Mouse (Mus musculus): ENCODE data around the gene Gbp7. TPM values are rescaled to one million over a fixed set of nuclear protein-coding genes. Genes with fewer than 3 reads are reported as not detected.

The Gbp7 gene
- 1.3 and 1.5 TPM in 2 replicates for polyA plus RNA-seq (2012; rRNA removed)

DNA sequence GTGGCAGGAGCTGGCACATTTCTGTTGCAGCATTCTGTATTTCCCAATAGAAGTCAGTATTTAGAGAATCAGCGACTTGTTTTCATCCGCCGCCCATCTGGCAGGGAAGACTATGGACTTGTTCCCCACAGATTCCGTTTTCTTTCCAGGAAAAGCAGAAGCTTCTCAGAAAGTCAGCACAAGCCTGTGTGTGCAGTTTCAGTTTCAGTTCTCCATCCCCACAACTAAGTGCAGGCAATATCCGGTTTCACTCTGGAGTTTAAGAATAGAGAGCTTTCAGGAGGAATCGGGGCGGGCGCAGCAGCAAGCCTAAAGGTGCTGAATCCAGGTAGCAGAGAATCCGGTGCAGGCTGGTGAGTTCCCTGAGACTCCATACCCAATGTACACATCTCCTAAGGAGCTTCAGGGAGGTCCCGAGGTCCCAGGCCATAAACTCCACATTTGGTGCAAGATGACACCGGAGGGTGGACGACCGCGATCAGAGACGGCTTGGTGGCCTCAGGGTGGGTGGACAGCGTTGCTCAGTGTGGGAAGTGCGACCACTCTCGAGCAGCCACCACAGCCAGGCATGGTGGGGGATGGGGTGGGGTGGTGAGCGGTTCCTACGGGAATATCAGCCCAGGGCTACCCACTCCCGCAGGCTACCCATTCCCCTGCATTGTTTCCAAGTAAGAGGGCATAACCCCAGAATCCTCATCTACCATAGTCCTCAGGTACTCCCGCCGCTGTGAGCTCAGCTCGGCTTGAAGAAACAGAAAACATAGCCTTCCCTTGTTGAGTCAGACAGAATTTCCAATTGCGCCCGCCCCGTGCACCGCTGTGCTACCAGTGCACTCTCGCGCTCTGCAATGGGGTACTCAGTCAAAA, at the start of gene Gbp7:
Gene Gbp7 (plus strand): TSS at position 256 of the 867 bp plus-strand sequence.

DNA sequence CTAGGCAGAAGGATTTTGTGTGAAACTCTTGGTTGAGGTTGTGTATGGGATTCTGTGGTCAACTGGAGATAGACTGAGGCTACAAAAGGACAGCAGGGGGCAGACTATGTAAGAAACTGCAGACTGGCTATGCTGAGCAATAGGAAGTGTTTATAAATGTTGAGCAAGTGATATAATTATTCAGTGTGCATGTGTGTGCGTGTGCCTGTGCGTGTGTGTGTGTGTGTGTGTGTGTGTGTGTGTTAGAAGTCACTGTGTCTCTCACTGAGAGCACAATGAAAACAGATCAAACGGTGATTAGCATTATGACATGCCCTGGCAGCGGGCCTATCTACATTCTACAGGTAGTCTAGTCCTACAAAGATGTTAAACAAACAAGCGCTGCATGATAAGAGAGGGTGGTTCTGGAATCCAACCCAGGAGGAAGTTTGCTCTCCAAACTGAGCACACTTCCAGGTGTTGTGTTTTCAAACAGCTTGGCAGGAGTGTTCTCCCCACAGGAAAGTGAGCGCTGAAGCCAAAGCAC, 36.5 kb upstream of the Gbp7 start, which contains the start of gene Gbp5:
Gene Gbp5 (plus strand): TSS at position 443 of the 526 bp plus-strand sequence.

DNA sequence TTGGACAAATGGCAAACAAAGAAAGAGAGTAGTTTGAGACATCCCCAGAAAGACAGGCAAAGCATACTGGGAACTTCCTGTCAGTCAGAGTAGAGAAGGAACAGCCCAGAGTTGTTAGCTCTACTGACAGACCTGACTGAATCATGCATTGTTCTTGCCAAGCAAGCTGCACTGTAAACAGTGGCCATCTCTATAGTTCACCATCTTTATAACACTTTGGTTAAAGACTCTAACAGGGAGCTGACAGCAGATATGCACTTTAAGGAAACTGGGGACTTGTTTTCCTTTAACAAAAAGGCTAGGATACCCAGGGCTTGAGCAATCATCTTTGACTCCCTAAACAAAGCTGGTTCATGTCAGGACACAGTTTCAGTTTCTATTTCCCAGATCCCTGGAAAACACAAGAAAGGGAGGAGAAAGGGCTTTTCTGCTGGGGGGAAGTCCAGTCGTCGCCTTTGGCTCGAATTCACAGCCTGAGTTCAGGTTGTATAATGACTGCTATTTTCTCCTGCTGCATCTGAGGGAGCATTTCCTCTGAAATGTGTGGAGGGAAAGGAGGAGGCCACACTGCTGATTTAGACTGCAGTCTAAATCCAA, 29.6 kb downstream of the Gbp7 start, which contains the start of gene Gbp3:
Gene Gbp3 (plus strand): TSS at position 395 of the 597 bp plus-strand sequence.

DNA sequence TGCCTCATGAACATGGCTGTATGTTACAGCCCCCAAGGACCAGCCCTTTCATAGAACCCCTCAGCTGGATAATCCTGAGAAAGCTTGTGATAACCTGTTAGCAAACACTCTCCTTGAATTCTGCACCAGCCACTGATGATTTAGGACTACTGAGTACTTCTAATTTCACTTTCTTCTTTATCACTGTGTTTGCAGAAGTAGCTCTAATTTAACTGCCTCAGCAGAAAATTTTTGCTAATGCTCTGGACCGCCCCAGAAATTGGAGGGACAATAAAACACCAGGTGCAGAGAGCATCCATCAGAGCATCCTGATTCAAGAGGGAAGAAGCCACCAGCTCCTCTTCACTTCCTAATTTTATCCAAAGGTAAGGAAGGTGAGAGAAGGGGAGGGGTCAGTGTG, 64.4 kb downstream of the Gbp7 start, which contains the start of gene Gbp2b:
Gene Gbp2b (plus strand): TSS at position 301 of the 400 bp plus-strand sequence.

Other genes starting within 250 kb of the Gbp7 start
- 60.3 and 62.3 TPM in 2 replicates for gene Pdlim5, start 134.6 kb upstream of the Gbp7 start, polyA plus RNA-seq (2012; rRNA removed)
- gene Gbp5, start 36.4 kb upstream of the Gbp7 start, polyA plus RNA-seq (2012; rRNA removed) = 0.46 and 0.56 TPM in 2 replicates
- gene Gbp3, start 29.7 kb downstream of the Gbp7 start, polyA plus RNA-seq (2012; rRNA removed) = 7.1 and 7.6 TPM in 2 replicates
- gene Gbp2b, start 64.5 kb downstream of the Gbp7 start, polyA plus RNA-seq (2012; rRNA removed) = 0.31 TPM in 2 replicates
- gene Gbp2, start 90.3 kb downstream of the Gbp7 start, polyA plus RNA-seq (2012; rRNA removed) = 8.0 and 8.2 TPM in 2 replicates
- 1.1 and 1.2 TPM in 2 replicates for gene Kyat3, start 170.7 kb downstream of the Gbp7 start, polyA plus RNA-seq (2012; rRNA removed)
- gene Gtf2b, start 234.7 kb downstream of the Gbp7 start, polyA plus RNA-seq (2012; rRNA removed) = 10.6 and 13.9 TPM in 2 replicates

All from colon, adult 2 months (tissue).